Mouse (Mus musculus) CH12.LX (cell line): ENCODE measurements at regions not wholly inside any gene's neighbourhood (a gene's known extent, or its start where the extent isn't known, plus 50 kb on each side); places are given as distances from the start of the nearest gene placed in this dataset.

ENCODE experiments used
- BHLHE40 ChIP-seq: IDR thresholded peaks from 2 replicates; pipeline ENCODE4 v1.6.1; 2011; ENCODE audit warnings: mild to moderate bottlenecking, low read depth, low read length, improper control_type of control experiment
- CHD2 ChIP-seq: IDR thresholded peaks from 2 replicates; pipeline ENCODE4 v1.6.1; 2011; ENCODE audit warnings: low read length, improper control_type of control experiment
- CTCF ChIP-seq, 2 experiments: IDR thresholded peaks in 1 of 2; conservative IDR thresholded peaks in 1 of 2; 2 replicates each; pipeline ENCODE4 v1.5.1; 2011 to 2012; ENCODE audit warnings: low read depth in 2 of 2, low read length in 2 of 2, improper control_type of control experiment in 1 of 2, inconsistent platforms in 1 of 2, mild to moderate bottlenecking in 1 of 2, moderate library complexity in 1 of 2
- E2F4 ChIP-seq: IDR thresholded peaks from 2 replicates; pipeline ENCODE4 v1.6.1; 2011; ENCODE audit warnings: low read depth, low read length, improper control_type of control experiment; ENCODE audit not compliant: insufficient replicate concordance
- EP300 ChIP-seq: IDR thresholded peaks from 2 replicates; pipeline ENCODE4 v1.6.1; 2011; ENCODE audit warnings: low read length, improper control_type of control experiment
- KAT2A ChIP-seq: IDR thresholded peaks from 2 replicates; pipeline ENCODE4 v1.6.1; 2012; ENCODE audit warnings: low read length, improper control_type of control experiment, inconsistent platforms; ENCODE audit not compliant: insufficient replicate concordance
- MEF2A ChIP-seq: IDR thresholded peaks from 2 replicates; pipeline ENCODE4 v1.6.1; 2014; ENCODE audit warnings: low read depth, mild to moderate bottlenecking, inconsistent platforms, low read length, improper control_type of control experiment, borderline replicate concordance
- MXI1 ChIP-seq: IDR thresholded peaks from 2 replicates; pipeline ENCODE4 v1.6.1; 2011; ENCODE audit warnings: mild to moderate bottlenecking, low read depth, low read length, improper control_type of control experiment
- MYC ChIP-seq: IDR thresholded peaks from 2 replicates; pipeline ENCODE4 v1.6.1; 2011; ENCODE audit warnings: low read depth, mild to moderate bottlenecking, improper control_type of control experiment, low read length
- POLR2A ChIP-seq: IDR thresholded peaks from 2 replicates; pipeline ENCODE4 v1.6.1; 2011; ENCODE audit warnings: low read depth, mild to moderate bottlenecking, improper control_type of control experiment, low read length
- SMC3 ChIP-seq: IDR thresholded peaks from 2 replicates; pipeline ENCODE4 v1.6.1; 2011; ENCODE audit warnings: low read depth, low read length, improper control_type of control experiment
- TCF12 ChIP-seq: IDR thresholded peaks from 2 replicates; pipeline ENCODE4 v1.6.1; 2014; ENCODE audit warnings: low read depth, mild to moderate bottlenecking, inconsistent platforms, low read length, improper control_type of control experiment
- ZNF384 ChIP-seq: IDR thresholded peaks from 2 replicates; pipeline ENCODE4 v1.6.1; 2012; ENCODE audit warnings: low read depth, low read length, improper control_type of control experiment, inconsistent platforms

DNA sequence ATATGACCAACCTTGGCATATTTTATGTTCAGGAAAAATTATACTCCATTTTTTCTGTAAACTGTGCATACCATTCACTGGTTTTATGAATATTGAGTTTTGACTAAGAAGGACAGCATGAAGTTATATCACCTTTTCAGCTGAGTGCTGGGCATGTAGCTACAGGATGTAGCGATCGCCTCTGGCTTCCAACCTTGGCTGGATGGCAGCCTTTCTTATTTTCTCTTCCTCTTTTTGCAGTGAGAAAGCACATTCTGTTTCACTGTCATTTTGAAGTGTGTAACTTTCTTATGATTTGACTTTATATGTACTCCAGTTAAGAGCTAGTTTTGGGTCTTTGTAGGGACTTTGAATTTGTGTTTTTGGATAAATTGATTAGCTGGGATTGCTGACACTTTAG, 84.5 kb upstream of the Spata16 start:
- TF ChIP-seq CTCF (conservative IDR thresholded peaks at IDR 0.05 in 1 of 2, IDR thresholded peaks at IDR 0.05 in 1 of 2; ENCODE audit: low read depth in 2 of 2, low read length in 2 of 2), result no peak
- no peak for TF ChIP-seq MXI1
- TF ChIP-seq EP300, result no peak
- no peak for TF ChIP-seq POLR2A
- TF ChIP-seq MYC, result no peak
- TF ChIP-seq E2F4, result no peak
- TF ChIP-seq SMC3, result no peak
- no peak for TF ChIP-seq BHLHE40
- no peak for TF ChIP-seq ZNF384
- no peak for TF ChIP-seq KAT2A
- TF ChIP-seq MEF2A, result no peak
- TF ChIP-seq TCF12, result no peak
- no peak for TF ChIP-seq CHD2
